Mouse (Mus musculus) thymus, postnatal 10 days (tissue): ENCODE measurements around the gene Myocos.

Source experiments
- DNase-seq, 2 experiments: peaks; one replicate each; pipeline ENCODE4 v3.0.0; 2021; ENCODE audit warnings: low spot score in 2 of 2

The Myocos gene

DNA sequence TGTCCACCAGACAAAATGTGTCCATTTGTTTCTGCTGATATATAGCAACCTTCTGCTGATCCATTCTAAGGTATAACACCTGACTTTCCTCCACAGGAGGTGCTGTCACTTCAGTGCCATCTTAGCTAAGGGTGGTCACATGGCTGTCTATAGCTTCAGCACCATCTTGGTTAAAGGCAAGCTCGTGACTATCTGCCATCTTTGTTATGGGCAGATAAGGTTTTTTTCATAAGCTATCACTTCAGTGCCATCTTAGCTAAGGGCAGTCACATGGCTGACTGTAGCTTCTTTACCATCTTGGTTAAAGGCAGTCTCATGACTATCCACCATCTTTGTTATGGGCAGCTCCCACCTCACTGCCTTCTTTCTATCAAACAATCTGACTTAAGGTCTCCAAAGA is 42.5 kb downstream of the Myocos start:
- DNase-seq, result no peak

DNA sequence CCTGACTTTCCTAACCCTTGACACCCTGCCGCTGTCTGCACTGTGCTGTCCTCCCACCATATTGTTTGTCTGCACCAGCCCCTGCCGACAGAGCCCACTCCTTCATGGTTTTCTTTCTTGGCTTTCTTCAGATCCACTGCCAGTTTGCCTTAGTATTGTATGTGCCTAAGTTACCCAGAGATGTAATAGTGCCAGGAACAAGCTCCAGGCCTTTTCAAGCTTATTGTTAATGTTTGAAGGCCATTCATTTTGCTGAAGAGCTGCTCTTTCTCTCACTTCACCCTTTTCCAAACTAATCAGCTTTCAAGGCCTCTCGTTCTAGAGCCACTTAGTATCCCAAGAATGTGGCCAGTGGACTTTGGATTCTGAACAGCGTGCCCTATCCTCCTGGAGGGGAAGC is 46.8 kb downstream of the Myocos start:
- no peak for DNase-seq

DNA sequence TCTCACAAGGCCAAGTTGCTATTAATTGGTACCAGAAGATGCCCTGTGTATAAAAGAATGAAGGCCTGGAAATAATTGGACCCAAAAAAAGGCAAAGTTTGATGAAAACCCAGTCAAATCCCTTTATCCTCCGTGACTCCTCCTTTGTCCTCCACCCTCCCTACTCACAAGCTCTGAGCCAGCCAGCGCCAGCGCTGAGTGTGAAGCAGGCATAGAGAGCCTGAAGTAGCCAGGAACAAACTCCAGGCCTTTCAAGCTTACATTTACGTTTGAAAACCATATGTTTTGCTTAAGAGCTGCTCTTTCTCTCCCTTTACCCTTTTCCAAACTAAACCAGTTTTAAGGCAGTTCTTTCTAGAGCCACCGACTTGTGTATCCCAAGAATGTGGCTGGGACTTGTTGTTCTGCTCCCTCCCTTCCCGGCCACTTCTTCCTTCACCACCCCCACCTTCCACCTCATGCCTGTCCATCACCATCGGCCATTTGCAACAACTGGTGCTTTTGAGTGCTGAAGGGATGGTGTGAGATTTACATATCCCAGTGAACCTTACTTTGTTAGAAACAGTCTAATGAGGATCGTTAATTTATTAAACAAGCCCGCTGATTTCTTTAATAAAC is 48.3 kb downstream of the Myocos start:
- DNase-seq, result no peak

DNA sequence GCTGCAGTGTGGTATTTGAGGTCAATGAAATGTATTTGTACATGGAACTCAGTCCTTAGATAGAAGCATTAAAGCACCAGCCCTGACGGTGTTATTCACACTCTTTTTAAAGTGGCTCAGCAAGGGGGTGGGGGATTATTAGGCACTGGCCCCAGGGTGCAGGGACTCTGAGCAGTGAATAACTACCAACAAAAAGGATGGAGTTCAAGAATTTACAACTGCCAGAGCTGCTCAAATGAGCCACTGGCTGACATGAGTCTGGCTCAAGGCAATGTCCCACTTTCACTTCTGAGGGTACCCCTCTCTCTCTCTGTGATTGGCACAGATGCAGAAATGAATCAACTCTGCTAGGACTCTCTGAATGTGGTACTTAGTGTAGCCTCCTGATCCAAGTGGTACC is 49.9 kb downstream of the Myocos start:
- DNase-seq, result no peak

DNA sequence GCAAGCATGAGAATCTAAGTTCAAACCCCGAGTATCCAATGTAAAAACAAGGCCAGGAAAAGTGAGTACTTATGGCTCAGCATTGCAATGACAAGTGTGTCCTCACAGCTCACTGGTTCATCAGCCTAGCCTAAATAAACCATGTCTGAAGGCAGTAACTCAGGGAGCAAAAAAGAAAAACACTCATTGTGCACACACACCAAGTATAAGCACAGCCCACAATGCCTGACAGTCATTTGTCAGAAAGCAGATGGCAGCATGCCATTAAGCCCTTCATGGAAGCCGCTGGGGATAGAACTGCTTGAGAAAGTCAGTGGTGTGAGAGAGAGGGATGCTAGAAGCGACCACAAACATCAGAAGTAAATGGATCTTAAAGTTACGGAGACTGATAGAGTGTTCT is 56.7 kb downstream of the Myocos start:
- no peak for DNase-seq

DNA sequence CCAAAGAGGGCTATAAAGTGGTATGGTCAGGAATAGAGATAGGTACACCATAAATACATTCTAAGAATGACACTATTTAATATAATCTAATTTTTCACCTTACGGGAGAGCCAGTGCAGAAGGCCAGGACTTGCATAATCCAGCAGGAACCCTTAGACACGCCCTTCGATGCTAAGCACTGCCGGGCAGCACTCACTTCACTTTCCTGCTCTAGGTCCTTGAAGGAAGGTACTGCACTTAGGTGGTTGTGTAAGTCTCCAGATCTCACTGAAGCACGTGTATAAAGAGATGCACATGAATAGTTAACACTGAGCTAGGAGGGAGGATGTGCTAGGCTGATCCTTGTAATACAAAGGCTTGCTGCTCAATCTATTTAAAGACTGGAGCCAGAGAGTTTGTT is 58.4 kb downstream of the Myocos start:
- DNase-seq, result no peak

DNA sequence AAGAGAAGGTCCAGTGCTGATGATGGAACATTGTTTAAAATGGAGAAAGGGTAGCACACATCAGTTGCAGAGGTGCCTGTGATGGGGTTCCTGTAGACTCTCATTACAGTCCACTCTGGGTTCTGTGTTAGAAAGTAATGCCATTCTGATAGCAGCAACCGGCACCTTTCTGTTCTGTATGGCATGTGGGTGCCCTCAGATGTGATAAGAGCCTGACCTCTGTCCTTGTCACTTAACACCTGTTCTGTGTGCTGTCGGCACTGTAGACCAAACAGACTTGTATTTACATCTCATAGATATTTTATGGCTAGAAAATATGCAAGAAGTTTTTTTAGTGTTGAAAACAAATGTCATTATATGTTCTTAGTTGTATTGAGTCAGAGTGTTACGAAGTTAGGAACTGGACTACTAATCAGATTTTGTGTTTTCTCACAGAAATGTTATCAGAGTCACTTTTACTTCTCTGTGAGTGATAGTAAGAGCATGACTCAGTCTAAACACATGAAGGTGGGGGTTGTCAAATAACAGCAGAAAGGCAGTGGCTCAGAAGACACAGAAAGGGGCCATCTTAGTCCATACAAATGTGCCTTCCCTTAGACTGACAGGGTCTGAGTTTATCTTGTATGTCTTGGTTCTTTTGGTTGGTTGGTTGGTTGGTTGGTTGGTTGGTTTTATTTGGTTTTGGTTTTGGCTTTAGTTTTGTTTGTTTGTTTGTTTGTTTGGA is 60.5 kb downstream of the Myocos start:
- no peak for DNase-seq
